Mouse (Mus musculus) hindbrain, embryonic 10.5 days (tissue): ENCODE measurements at regions not wholly inside any gene's neighbourhood (a gene's known extent, or its start where the extent isn't known, plus 50 kb on each side); places are given as distances from the start of the nearest gene placed in this dataset.

Experiments
- DNase-seq: peaks from one replicate; pipeline ENCODE4 v3.0.0-alpha.2; 2017; ENCODE audit warnings: low spot score
- H3K27ac ChIP-seq: fragments of 300-500 bp; sonication (generic); 2 replicates; pipeline ENCODE4 v1.5.1; 2016; ENCODE audit warnings: mild to moderate bottlenecking, moderate library complexity
- H3K27me3 ChIP-seq: fragments of 300-500 bp; sonication (generic); 2 replicates; pipeline ENCODE4 v1.6.1; 2016; ENCODE audit warnings: mild to moderate bottlenecking; ENCODE audit not compliant: poor library complexity, insufficient read depth, severe bottlenecking
- H3K36me3 ChIP-seq: fragments of 300-500 bp; sonication (generic); 2 replicates; pipeline ENCODE4 v1.6.1; 2016; ENCODE audit warnings: mild to moderate bottlenecking, moderate library complexity
- H3K4me1 ChIP-seq: fragments of 300-500 bp; sonication (generic); replicated peaks from 2 replicates; pipeline ENCODE4 v1.6.1; 2016; ENCODE audit warnings: mild to moderate bottlenecking
- H3K4me3 ChIP-seq: fragments of 300-500 bp; sonication (generic); 2 replicates; pipeline ENCODE4 v1.5.1; 2016; ENCODE audit warnings: mild to moderate bottlenecking, moderate library complexity
- H3K9me3 ChIP-seq: fragments of 300-500 bp; sonication (generic); 2 replicates; pipeline ENCODE4 v1.6.1; 2016; ENCODE audit warnings: mild to moderate bottlenecking, moderate library complexity
- whole genome bisulfite sequencing: fragments of 180-500 bp; shearing (Covaris S2); methylation state at CpG from one replicate; pipeline ENCODE4 v1.1.7; 2016; 5-methylcytosine and 5-hydroxymethylcytosine counted together

GRCm38 (mm10) chr9:34411699-34412098 is 74.0 kb upstream of the Kirrel3 start:
- H3K36me3 ChIP-seq: no peaks in the 10 kb centered on the region
- 90% methylated on average over 4 of the region's 4 CpGs for WGBS
- peaks cover 15% of the 10 kb centered on the region for H3K4me1 ChIP-seq
- no peaks in the 10 kb centered on the region for H3K9me3 ChIP-seq
- H3K27ac ChIP-seq: no peak overlapping the region
- no peaks in the 10 kb centered on the region for H3K27me3 ChIP-seq
- no peak for DNase-seq
- H3K4me3 ChIP-seq: no peak overlapping the region

GRCm38 (mm10) chr9:34416153-34416552 is 69.5 kb upstream of the Kirrel3 start:
- no peaks in the 10 kb centered on the region for H3K9me3 ChIP-seq
- H3K27me3 ChIP-seq: no peaks in the 10 kb centered on the region
- no peak for DNase-seq
- WGBS: 84% methylated on average over 8 of the region's 8 CpGs
- no peak overlapping the region for H3K4me3 ChIP-seq
- no peaks in the 10 kb centered on the region for H3K36me3 ChIP-seq
- peaks cover 15% of the 10 kb centered on the region for H3K4me1 ChIP-seq
- H3K27ac ChIP-seq: no peak overlapping the region

DNA sequence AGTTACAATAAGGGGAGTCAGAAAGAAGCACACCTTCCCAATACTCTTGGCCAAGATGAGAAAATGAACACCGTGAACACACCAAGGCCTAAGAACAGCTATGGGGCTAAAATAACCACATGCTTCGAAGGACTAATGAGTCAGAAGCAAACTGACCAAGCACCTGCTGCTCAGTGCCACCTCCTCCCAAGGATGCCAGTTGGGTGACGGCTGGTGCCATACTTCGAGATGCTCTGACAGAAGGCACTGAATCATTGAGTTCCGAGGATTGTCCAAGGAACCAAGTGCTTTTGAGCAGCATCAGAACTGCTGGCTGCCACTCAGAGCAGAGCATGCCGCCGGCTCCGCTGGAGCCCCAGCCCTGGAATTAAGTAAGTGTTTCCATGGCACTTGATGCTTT is 67.6 kb upstream of the Kirrel3 start:
- peaks cover 10% of the 10 kb centered on the region for H3K4me1 ChIP-seq
- H3K27ac ChIP-seq: no peak overlapping the region
- H3K27me3 ChIP-seq: no peaks in the 10 kb centered on the region
- DNase-seq: no peak
- H3K4me3 ChIP-seq: no peak overlapping the region
- H3K9me3 ChIP-seq: no peaks in the 10 kb centered on the region
- 94% methylated on average over 8 of the region's 8 CpGs for WGBS
- no peaks in the 10 kb centered on the region for H3K36me3 ChIP-seq

- no peak overlapping the region for H3K27ac ChIP-seq
- H3K36me3 ChIP-seq: no peaks in the 10 kb centered on the region
- no peak overlapping the region for H3K4me3 ChIP-seq
- H3K9me3 ChIP-seq: no peaks in the 10 kb centered on the region
- DNase-seq: no peak
- no peaks in the 10 kb centered on the region for H3K4me1 ChIP-seq
- H3K27me3 ChIP-seq: no peaks in the 10 kb centered on the region
Observed at GRCm38 (mm10) chr9:34421956-34422355, 63.7 kb upstream of the Kirrel3 start.

- Histone ChIP-seq H3K27ac (no peak overlapping the region), H3K36me3 (no peaks in the 10 kb centered on the region), H3K27me3 (no peaks in the 10 kb centered on the region), H3K4me3 (no peak overlapping the region), H3K4me1 (no peaks in the 10 kb centered on the region), H3K9me3 (no peaks in the 10 kb centered on the region)
- 81% methylated on average over 7 of the region's 7 CpGs for WGBS
- no peak for DNase-seq
Observed at GRCm38 (mm10) chr9:34423062-34423461, 62.6 kb upstream of the Kirrel3 start.

GRCm38 (mm10) chr9:34426589-34426988 is 59.1 kb upstream of the Kirrel3 start:
- H3K27me3 ChIP-seq: no peaks in the 10 kb centered on the region
- WGBS: 81% methylated on average over 4 of the region's 4 CpGs
- no peaks in the 10 kb centered on the region for H3K4me1 ChIP-seq
- no peaks in the 10 kb centered on the region for H3K9me3 ChIP-seq
- no peak overlapping the region for H3K4me3 ChIP-seq
- H3K36me3 ChIP-seq: no peaks in the 10 kb centered on the region
- H3K27ac ChIP-seq: no peak overlapping the region
- no peak for DNase-seq

DNA sequence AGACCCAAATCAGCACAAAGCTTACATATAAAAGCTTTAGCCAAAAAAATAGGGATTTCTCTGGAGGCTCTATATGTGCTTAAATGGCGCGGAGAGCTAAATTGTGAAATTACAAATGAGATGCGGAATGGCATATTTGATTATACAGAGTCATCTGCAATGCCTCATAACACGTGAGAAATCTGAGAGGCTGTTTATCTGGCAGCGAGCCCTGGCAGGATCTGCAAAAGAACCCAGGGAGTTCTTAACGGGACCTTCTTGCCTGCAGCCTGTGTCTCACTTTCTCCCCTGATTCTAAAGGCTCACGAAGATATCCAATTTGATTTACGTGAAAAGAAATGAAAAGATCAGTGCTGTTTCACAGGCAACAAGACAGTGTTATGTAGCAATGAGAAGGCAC is 58.0 kb upstream of the Kirrel3 start:
- no peaks in the 10 kb centered on the region for H3K27me3 ChIP-seq
- H3K27ac ChIP-seq: no peak overlapping the region
- H3K36me3 ChIP-seq: no peaks in the 10 kb centered on the region
- WGBS: 78% methylated on average over 8 of the region's 8 CpGs
- H3K4me3 ChIP-seq: no peak overlapping the region
- H3K9me3 ChIP-seq: no peaks in the 10 kb centered on the region
- H3K4me1 ChIP-seq: no peaks in the 10 kb centered on the region
- no peak for DNase-seq
